In genomic region chr1:137900621-137901071, GRCm38 (mm10) we compare ENCODE assay signal across 8 mouse cellular contexts.
DNase-seq lines count a peak whose midpoint lies in the region; ATAC-seq lines count a peak whose summit lies in the region.

No protein-coding gene starts in this region.

- no peaks in the 10 kb centered on the region for H3K27me3 ChIP-seq in heart, embryonic 16.5 days (ENCODE audit: control insufficient read depth, insufficient read depth, low read length)
- no peaks in the 10 kb centered on the region for H3K27me3 ChIP-seq in midbrain, embryonic 11.5 days (ENCODE audit: control insufficient read depth, insufficient read depth, low read length)

- intact Hi-C loops in left cerebral cortex, postnatal 4 days (cut with DNase I), result loop anchor here (5.0 to 10.0 kb wide), 3 partner anchors 64 to 566 kb away; no protein-coding TSS in a partner anchor

- H3K4me2 ChIP-seq in heart, embryonic 16.5 days (ENCODE audit: low read depth, low read length), result peak overlapping the region; percentile 67
- peak overlapping the region; percentile 64 for H3K4me2 ChIP-seq in midbrain, embryonic 11.5 days

- ATAC-seq in heart, embryonic 16.5 days (replicated peaks; ENCODE audit: extremely low read depth, insufficient read depth, low FRiP score), result no peak
- ATAC-seq in midbrain, embryonic 11.5 days (ENCODE audit: low FRiP score), result peak; percentile 45

- WGBS in heart, embryonic 16.5 days, result 3% methylated on average over 8 of the region's 8 CpGs
- WGBS in midbrain, embryonic 11.5 days, result 14% methylated on average over 8 of the region's 8 CpGs

- H3K4me3 ChIP-seq in heart, embryonic 16.5 days (ENCODE audit: low read length), result peak overlapping the region; percentile 79
- H3K4me3 ChIP-seq in midbrain, embryonic 11.5 days (ENCODE audit: low read depth, low read length), result peak overlapping the region; percentile 56

- H3K27ac ChIP-seq in heart, embryonic 16.5 days (ENCODE audit: low read length), result peak overlapping the region; percentile 88
- H3K27ac ChIP-seq in midbrain, embryonic 11.5 days (ENCODE audit: low read depth, low read length), result peak overlapping the region; percentile 86

- DNase-seq in adrenal gland, postnatal 10 days, result peak; percentile 3
- DNase-seq in adrenal gland, postnatal 4 days (ENCODE audit: low spot score in 2 of 2), result no peak
- peak; percentile 37 for DNase-seq in 3134 (ENCODE audit: extremely low read depth, insufficient read length, low spot score)
- peak; percentile 61 to 75 for DNase-seq in cerebellum, postnatal 10 days
- peak; percentile 41 for DNase-seq in left cerebral cortex, postnatal 4 days
- peak; percentile 97 for DNase-seq in midbrain, embryonic 11.5 days (ENCODE audit: low spot score, missing footprints)
- peak; percentile 47 to 56 for DNase-seq in thymus, postnatal 10 days (ENCODE audit: low spot score in 2 of 2)

- H3K36me3 ChIP-seq in heart, embryonic 16.5 days (ENCODE audit: control insufficient read depth, insufficient read depth), result no peaks in the 10 kb centered on the region
- no peaks in the 10 kb centered on the region for H3K36me3 ChIP-seq in midbrain, embryonic 11.5 days (ENCODE audit: control insufficient read depth, insufficient read depth, low read length)

- peaks cover 17% of the 10 kb centered on the region for H3K4me1 ChIP-seq in heart, embryonic 16.5 days (ENCODE audit: control insufficient read depth, insufficient read depth, low read length)
- H3K4me1 ChIP-seq in midbrain, embryonic 11.5 days (ENCODE audit: control insufficient read depth, insufficient read depth, low read length), result peaks cover 20% of the 10 kb centered on the region

- H3K9me3 ChIP-seq in heart, embryonic 16.5 days (replicated peaks; ENCODE audit: control insufficient read depth, low read length), result no peaks in the 10 kb centered on the region
- no peaks in the 10 kb centered on the region for H3K9me3 ChIP-seq in midbrain, embryonic 11.5 days (ENCODE audit: control insufficient read depth, low read length)

- peak overlapping the region; percentile 82 for H3K9ac ChIP-seq in heart, embryonic 16.5 days (ENCODE audit: low read length)
- H3K9ac ChIP-seq in midbrain, embryonic 11.5 days (ENCODE audit: low read length), result peak overlapping the region; percentile 83

Comparison
In these comparisons a context has a peak if more than half of its experiments do, and no peak if none do; other contexts are left out.
1. DNase-seq: peak in adrenal gland, postnatal 10 days (single experiment), 3134 (single experiment), cerebellum, postnatal 10 days (2 of 2), left cerebral cortex, postnatal 4 days (single experiment), midbrain, embryonic 11.5 days (single experiment) and thymus, postnatal 10 days (2 of 2); none in adrenal gland, postnatal 4 days (0 of 2).